Mouse (Mus musculus) hindbrain, postnatal 0 days (tissue): ENCODE data around the gene Atf6b. TPM values are rescaled to one million over a fixed set of nuclear protein-coding genes. Genes with fewer than 3 reads are reported as not detected.
A peak's percentile ranks its signal among the peaks of the same experiment; 100 is the strongest.

Experiments
- ATAC-seq: fragments of 200-750 bp; cut with Nextera tagmentation; 2 replicates; pipeline ENCODE4 v1.8.0; 2017; ENCODE audit warnings: mild to moderate bottlenecking, moderate TSS enrichment, moderate library complexity
- DNase-seq: peaks from one replicate; pipeline ENCODE4 v3.0.0-alpha.2; 2015; ENCODE audit warnings: low spot score
- H3K27ac ChIP-seq: fragments of 300-500 bp; sonication (generic); 2 replicates; pipeline ENCODE4 v1.5.1; 2014; ENCODE audit warnings: mild to moderate bottlenecking
- H3K27me3 ChIP-seq: fragments of 300-500 bp; sonication (generic); 2 replicates; pipeline ENCODE4 v1.6.1; 2014; ENCODE audit warnings: low read length, mixed read lengths; ENCODE audit not compliant: insufficient read depth
- H3K36me3 ChIP-seq: fragments of 300-500 bp; sonication (generic); 2 replicates; pipeline ENCODE4 v1.6.1; 2014; ENCODE audit warnings: low read length, mixed read lengths; ENCODE audit not compliant: insufficient read depth
- H3K4me1 ChIP-seq: fragments of 300-500 bp; sonication (generic); 2 replicates; pipeline ENCODE4 v1.6.1; 2014; ENCODE audit warnings: antibody characterized with exemption, low read length, mixed read lengths; ENCODE audit not compliant: insufficient read depth
- H3K4me2 ChIP-seq: fragments of 300-500 bp; sonication (generic); 2 replicates; pipeline ENCODE4 v1.6.1; 2014; ENCODE audit warnings: low read depth, mild to moderate bottlenecking, low read length, moderate library complexity, mixed read lengths
- H3K4me3 ChIP-seq: fragments of 300-500 bp; sonication (generic); 2 replicates; pipeline ENCODE4 v1.5.1; 2014; ENCODE audit warnings: low read length
- H3K9ac ChIP-seq: fragments of 300-500 bp; sonication (generic); replicated peaks from 2 replicates; pipeline ENCODE4 v1.6.1; 2014; ENCODE audit warnings: mild to moderate bottlenecking, low read length, moderate library complexity, mixed read lengths
- H3K9me3 ChIP-seq: fragments of 300-500 bp; sonication (generic); 2 replicates; pipeline ENCODE4 v1.6.1; 2016; ENCODE audit warnings: low read length, mixed read lengths
- CTCF ChIP-seq: IDR thresholded peaks from 2 replicates; pipeline ENCODE4 v1.5.1; 2016; ENCODE audit warnings: antibody characterized with exemption, control low read depth, low read depth
- WGBS: fragments of 180-500 bp; shearing (Covaris S2); extraction: QIAGEN DNeasy Blood & Tissue Kit; methylation state at CpG from one replicate; pipeline ENCODE4 v1.1.7; 2014; 5-methylcytosine and 5-hydroxymethylcytosine counted together
- polyA plus RNA-seq: library from polyadenylated mRNA; unstranded; fragments of >200 nt; fragmentation: Nextera tagmentation; extraction: Ambion mirVana; gene quantifications from 2 replicates; pipeline ENCODE4 v1.2.1, GENCODE M21; 2015
- total RNA-seq: library from RNA; depleted of rRNA; stranded (reverse); fragments of >200 nt; gene quantifications from 2 replicates; pipeline ENCODE4 v1.2.3, GENCODE M21; 2014

Atf6b gene
- total and polyA plus RNA-seq, 2 experiments from 2014 or later, result 70.6 to 78.2 TPM

DNA sequence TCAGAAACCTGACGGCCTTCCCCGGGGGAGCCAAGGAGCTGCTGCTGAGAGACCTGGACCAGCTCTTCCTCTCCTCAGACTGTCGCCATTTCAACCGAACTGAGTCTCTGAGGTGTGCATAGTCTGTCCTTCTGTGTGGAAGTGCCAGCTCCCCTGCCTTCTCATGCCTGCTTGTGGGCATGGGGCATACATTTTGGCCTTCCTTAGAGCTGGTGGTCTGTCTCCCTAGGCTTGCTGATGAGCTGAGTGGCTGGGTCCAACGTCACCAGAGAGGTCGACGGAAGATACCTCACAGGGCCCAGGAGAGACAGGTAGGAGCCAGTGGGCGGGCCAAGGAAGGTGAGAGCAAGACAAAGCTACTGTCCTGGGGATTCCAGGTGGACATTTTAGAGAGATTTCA lies 6.0 kb downstream of the Atf6b start:
- WGBS, result 89% methylated on average over 8 of the region's 8 CpGs
- H3K27me3 ChIP-seq, result no peaks in the 10 kb centered on the region
- H3K9me3 ChIP-seq, result no peaks in the 10 kb centered on the region
- peaks cover 42% of the 10 kb centered on the region for H3K36me3 ChIP-seq
- H3K9ac ChIP-seq, result no peak overlapping the region
- H3K27ac ChIP-seq, result no peak overlapping the region
- DNase-seq (no peak), ATAC-seq (no peak)
- TF ChIP-seq CTCF, result no peak
- no peak overlapping the region for H3K4me3 ChIP-seq
- peaks cover 10% of the 10 kb centered on the region; the same call in 1 of the 2 replicates for H3K4me1 ChIP-seq
- no peak overlapping the region for H3K4me2 ChIP-seq

DNA sequence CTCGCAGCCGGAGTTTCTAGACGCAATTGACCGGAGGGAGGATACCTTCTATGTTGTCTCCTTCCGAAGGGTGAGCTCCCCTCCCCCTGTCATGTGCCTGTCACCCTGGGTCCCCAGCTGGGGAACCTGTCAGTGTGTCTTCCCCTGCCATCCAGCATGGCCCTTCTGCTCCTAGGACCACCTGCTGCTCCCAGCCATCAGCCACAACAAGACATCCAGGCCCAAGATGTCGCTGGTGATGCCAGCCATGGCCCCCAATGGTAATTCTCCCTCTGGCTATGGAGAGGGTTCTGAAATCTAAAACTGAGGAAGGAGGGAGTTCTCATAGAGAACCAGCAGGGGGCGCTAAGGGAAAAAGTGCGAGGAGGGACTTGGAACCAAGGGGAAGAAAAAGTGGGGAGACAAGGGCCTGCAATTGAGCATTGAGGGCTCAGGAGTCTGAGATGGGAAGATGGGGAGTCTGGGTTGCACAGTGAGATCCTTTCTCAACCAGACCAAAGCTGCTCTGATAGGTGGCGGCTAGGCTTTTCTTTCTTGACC lies 6.9 kb downstream of the Atf6b start:
- Histone ChIP-seq H3K36me3 (peaks cover 42% of the 10 kb centered on the region), H3K9ac (no peak overlapping the region), H3K4me2 (no peak overlapping the region), H3K9me3 (no peaks in the 10 kb centered on the region), H3K27me3 (no peaks in the 10 kb centered on the region), H3K4me3 (no peak overlapping the region), H3K4me1 (peaks cover 10% of the 10 kb centered on the region; the same call in 1 of the 2 replicates), H3K27ac (no peak overlapping the region)
- ATAC-seq (no peak), DNase-seq (peak; percentile 65)
- TF ChIP-seq CTCF, result peak; percentile 81
- 64% methylated on average over 9 of the region's 9 CpGs for WGBS

DNA sequence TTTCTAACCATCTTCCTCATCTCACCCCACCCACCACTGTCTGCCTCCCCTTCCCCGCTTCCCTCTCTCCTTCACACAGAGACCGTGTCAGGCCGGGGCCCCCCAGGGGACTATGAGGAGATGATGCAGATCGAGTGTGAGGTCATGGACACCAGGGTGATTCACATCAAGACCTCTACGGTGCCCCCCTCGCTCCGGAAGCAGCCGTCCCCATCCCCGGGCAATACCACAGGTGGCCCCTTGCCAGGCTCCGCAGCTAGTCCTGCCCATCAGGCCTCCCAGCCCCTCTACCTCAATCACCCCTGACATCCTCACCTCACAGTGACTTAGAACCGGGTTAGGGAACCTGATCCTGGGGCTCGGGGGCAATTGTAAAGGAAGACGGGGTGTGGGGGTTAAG lies 7.4 kb downstream of the Atf6b start:
- Histone ChIP-seq H3K4me3 (no peak overlapping the region), H3K9me3 (no peaks in the 10 kb centered on the region), H3K4me2 (no peak overlapping the region), H3K36me3 (peaks cover 37% of the 10 kb centered on the region), H3K27ac (no peak overlapping the region), H3K4me1 (peaks cover 10% of the 10 kb centered on the region; the same call in 1 of the 2 replicates), H3K27me3 (no peaks in the 10 kb centered on the region), H3K9ac (no peak overlapping the region)
- no peak for TF ChIP-seq CTCF
- no peak for DNase-seq
- no peak for ATAC-seq
- WGBS, result 93% methylated on average over 13 of the region's 13 CpGs

DNA sequence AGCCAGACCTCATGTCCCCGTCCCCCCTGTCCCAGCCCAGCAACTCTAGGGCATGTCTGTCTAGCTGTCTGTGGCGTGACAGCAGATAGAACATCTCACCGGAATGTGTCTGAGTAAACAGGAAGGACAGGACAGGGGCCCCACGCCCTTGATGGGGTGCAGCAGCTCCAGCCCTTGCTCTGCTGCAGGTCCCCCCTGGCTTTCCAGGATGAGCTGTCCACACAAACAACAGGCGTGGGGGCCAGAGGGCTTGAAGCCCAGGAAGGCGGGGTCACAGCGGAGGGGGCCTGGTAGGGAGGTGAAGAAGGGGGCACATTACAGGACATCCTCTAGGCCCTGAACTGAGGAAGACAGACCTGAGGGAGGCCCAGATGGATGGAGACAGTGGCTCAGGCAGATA lies 8.2 kb downstream of the Atf6b start:
- DNase-seq (no peak), ATAC-seq (0 out of 2 replicates have a peak, but pooled peaks have one; percentile 3)
- Histone ChIP-seq H3K27ac (peak overlapping the region; percentile 38; the same call in 1 of the 2 replicates), H3K9me3 (no peaks in the 10 kb centered on the region), H3K9ac (no peak overlapping the region), H3K36me3 (peaks cover 34% of the 10 kb centered on the region), H3K4me1 (peaks cover 10% of the 10 kb centered on the region; the same call in 1 of the 2 replicates), H3K4me3 (no peak overlapping the region), H3K27me3 (no peaks in the 10 kb centered on the region; the same call in 1 of the 2 replicates), H3K4me2 (no peak overlapping the region)
- 75% methylated on average over 7 of the region's 7 CpGs for WGBS
- no peak for TF ChIP-seq CTCF

DNA sequence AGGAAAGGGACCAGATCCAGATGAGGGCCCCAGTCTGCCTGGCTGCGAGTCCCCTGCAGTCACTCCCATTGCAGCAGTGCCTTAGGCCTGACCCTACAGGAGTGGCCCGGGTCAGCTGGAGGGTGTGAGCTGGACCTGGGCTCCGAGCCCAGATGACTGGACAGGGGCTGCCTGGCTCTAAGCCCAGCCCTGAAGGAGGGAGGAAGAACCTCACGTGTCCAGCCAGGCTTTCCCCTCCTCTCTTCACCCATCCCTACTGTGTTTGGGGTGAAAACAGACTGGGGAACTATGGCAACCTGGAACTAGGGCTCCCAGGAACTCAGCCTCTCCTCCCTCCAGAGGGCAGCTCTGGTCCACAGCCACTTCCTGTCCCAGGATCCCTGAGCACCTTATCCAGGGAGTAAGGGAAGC lies 8.6 kb downstream of the Atf6b start:
- peaks cover 10% of the 10 kb centered on the region; the same call in 1 of the 2 replicates for H3K4me1 ChIP-seq
- no peak overlapping the region for H3K9ac ChIP-seq
- 24% methylated on average over 4 of the region's 4 CpGs for WGBS
- H3K27me3 ChIP-seq, result peaks cover under 1% of the 10 kb centered on the region; the same call in 1 of the 2 replicates
- peak; percentile 70 for ATAC-seq
- H3K9me3 ChIP-seq, result no peaks in the 10 kb centered on the region
- no peak overlapping the region for H3K4me3 ChIP-seq
- no peak overlapping the region for H3K4me2 ChIP-seq
- H3K36me3 ChIP-seq, result peaks cover 30% of the 10 kb centered on the region
- peak; percentile 52 for TF ChIP-seq CTCF
- peak; percentile 77 for DNase-seq
- 0 out of 2 replicates have a peak overlapping the region, but pooled peaks have one; percentile 38 for H3K27ac ChIP-seq

DNA sequence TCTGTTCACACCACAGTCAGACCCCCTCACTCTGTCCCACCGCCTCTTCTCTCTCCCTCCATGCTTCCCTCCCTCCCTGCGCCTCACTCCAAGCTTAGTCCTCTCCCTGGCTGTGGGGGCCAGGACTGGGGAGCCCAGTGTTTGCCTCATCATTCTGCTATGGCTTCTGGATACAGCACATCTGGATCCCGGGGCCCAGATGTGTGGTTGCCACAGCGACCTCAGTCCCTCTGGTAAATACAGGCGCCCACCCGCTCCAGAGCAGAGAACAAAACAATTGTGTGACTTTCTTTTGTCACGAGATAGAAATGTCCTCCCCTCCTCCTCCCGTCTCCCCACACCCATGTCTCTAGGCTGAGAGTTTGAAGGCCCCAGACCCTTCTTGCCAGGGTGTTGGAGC lies 9.7 kb downstream of the Atf6b start:
- no peak for DNase-seq
- no peaks in the 10 kb centered on the region for H3K9me3 ChIP-seq
- WGBS, result 29% methylated on average over 8 of the region's 8 CpGs

DNA sequence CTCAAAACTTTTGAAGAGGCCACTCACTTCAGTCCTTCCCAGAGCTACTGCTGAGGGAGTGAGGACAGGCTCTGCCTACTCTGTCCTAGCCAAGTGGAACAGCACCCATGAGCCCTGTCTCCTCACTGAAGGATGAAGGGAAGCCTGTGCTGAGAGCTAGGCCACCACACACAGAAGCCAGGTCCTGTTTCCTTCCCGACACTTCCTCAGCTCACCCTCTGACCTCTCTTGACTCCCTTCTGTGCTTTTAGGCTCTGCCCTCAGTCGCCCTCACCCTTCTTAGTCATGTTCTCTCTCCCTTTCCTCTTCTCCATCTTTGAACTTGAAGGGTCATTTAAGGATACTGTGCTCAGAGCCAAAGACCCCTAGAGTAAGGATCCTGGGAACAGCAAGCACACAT lies 10.3 kb downstream of the Atf6b start:
- 33% methylated on average over 2 of the region's 2 CpGs for WGBS

More for the DNA sequence above, 9.7 kb downstream of the Atf6b start:
- peaks cover 21% of the 10 kb centered on the region for H3K36me3 ChIP-seq
- H3K4me3 ChIP-seq, result no peak overlapping the region
- H3K9ac ChIP-seq, result no peak overlapping the region
- no peak for ATAC-seq
- no peak overlapping the region for H3K27ac ChIP-seq
- TF ChIP-seq CTCF, result no peak
- peaks cover 5% of the 10 kb centered on the region; the same call in 1 of the 2 replicates for H3K27me3 ChIP-seq
- no peak overlapping the region for H3K4me2 ChIP-seq
- H3K4me1 ChIP-seq, result peaks cover 10% of the 10 kb centered on the region; the same call in 1 of the 2 replicates

More for the DNA sequence above, 10.3 kb downstream of the Atf6b start:
- DNase-seq (no peak), ATAC-seq (no peak)
- H3K9me3 ChIP-seq, result no peaks in the 10 kb centered on the region
- H3K4me2 ChIP-seq, result no peak overlapping the region
- no peak for TF ChIP-seq CTCF
- H3K36me3 ChIP-seq, result peaks cover 16% of the 10 kb centered on the region
- peaks cover 10% of the 10 kb centered on the region; the same call in 1 of the 2 replicates for H3K4me1 ChIP-seq
- no peak overlapping the region for H3K27ac ChIP-seq
- no peak overlapping the region for H3K4me3 ChIP-seq
- H3K9ac ChIP-seq, result no peak overlapping the region
- H3K27me3 ChIP-seq, result peaks cover 5% of the 10 kb centered on the region; the same call in 1 of the 2 replicates
